Mouse (Mus musculus) ES-E14 (cell line): ENCODE data around the gene Neto2.

Experiments
- CHD2 ChIP-seq: IDR thresholded peaks from 2 replicates; pipeline ENCODE4 v1.6.1; 2014; ENCODE audit warnings: mild to moderate bottlenecking, low read depth, low read length, inconsistent platforms
- HCFC1 ChIP-seq: IDR thresholded peaks from 2 replicates; pipeline ENCODE4 v1.6.1; 2012; ENCODE audit warnings: low read length, inconsistent platforms, borderline replicate concordance; ENCODE audit not compliant: insufficient read depth
- MAFK ChIP-seq: IDR thresholded peaks from 2 replicates; pipeline ENCODE4 v1.6.1; 2014; ENCODE audit warnings: mild to moderate bottlenecking, low read depth, low read length, inconsistent platforms; ENCODE audit not compliant: insufficient read depth
- ZC3H11A ChIP-seq: IDR thresholded peaks from 2 replicates; pipeline ENCODE4 v1.6.1; 2012; ENCODE audit warnings: low read depth, mild to moderate bottlenecking, inconsistent platforms, low read length, borderline replicate concordance
- ZNF384 ChIP-seq: IDR thresholded peaks from 2 replicates; pipeline ENCODE4 v1.6.1; 2012; ENCODE audit warnings: low read depth, low read length, inconsistent platforms

GRCm38 (mm10) chr8:85606974-85607373, 93.8 kb downstream of the Neto2 start:
- TF ChIP-seq ZNF384 (no peak), MAFK (no peak), ZC3H11A (no peak), CHD2 (no peak), HCFC1 (no peak)
